ENCODE assay signal across 11 mouse cellular contexts in the genomic region with DNA sequence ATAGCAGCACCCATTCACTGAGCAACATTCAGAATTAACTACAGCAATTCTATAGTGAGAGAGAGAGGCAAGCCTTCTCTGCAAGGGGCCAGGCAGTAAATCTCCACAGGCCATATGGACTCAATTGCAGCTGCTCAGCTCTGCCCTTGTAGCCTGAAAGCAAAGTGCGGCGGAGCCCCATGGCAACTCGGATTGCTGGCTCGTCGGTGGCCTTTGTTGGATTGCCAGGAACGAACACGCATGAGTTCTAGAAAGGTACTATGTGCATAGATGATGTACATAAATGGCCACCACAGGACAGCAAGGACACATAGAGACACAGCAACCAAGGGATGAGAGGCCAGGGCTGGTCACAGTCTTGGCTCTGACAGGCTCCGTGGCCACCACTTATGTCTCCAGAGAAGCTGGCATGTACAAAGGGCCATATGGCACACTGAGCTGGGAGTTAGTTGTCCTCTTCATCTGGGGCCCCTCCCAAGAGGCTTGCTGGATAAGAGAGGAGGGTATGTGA.
A peak's percentile ranks its signal among the peaks of the same experiment; 100 is the strongest.
DNase-seq lines count a peak whose midpoint lies in the region; ATAC-seq lines count a peak whose summit lies in the region.
"Had no signal": no experiment of that assay in that cellular context is flagged by ENCODE, and none has a peak within 500 bp of the region (broad histone marks: within the 10 kb centered on the region; RNA-seq: fewer than 3 reads in every experiment).

No protein-coding gene starts in this region.

- H3K36me3 ChIP-seq in kidney, embryonic 14.5 days (ENCODE audit: control insufficient read depth, insufficient read depth, low read length): no peaks in the 10 kb centered on the region
- no peaks in the 10 kb centered on the region for H3K36me3 ChIP-seq in limb, embryonic 11.5 days (ENCODE audit: control insufficient read depth, insufficient read depth, low read length)
- no peaks in the 10 kb centered on the region for H3K36me3 ChIP-seq in neural tube, embryonic 15.5 days
- H3K36me3 ChIP-seq in heart, embryonic 12.5 days: no peaks in the 10 kb centered on the region
- H3K36me3 ChIP-seq: heart, embryonic 15.5 days had no signal

- 23% methylated on average over 8 of the region's 8 CpGs for WGBS in kidney, embryonic 14.5 days
- WGBS in limb, embryonic 11.5 days: 5% methylated on average over 8 of the region's 8 CpGs
- WGBS in neural tube, embryonic 15.5 days: 9% methylated on average over 8 of the region's 8 CpGs
- 77% methylated on average over 8 of the region's 8 CpGs for WGBS in heart, embryonic 12.5 days

- no peak overlapping the region for H3K9ac ChIP-seq in kidney, embryonic 14.5 days (ENCODE audit: low read depth, low read length)
- H3K9ac ChIP-seq in limb, embryonic 11.5 days (ENCODE audit: low read length): 0 out of 2 replicates have a peak overlapping the region, but pooled peaks have one; percentile 3
- no peak overlapping the region for H3K9ac ChIP-seq in neural tube, embryonic 15.5 days (replicated peaks)
- H3K9ac ChIP-seq in heart, embryonic 12.5 days: no peak overlapping the region
- H3K9ac ChIP-seq: heart, embryonic 15.5 days had no signal

- peak; percentile 67 for ATAC-seq in kidney, embryonic 14.5 days (ENCODE audit: low FRiP score, low TSS enrichment)
- peak; percentile 86 for ATAC-seq in limb, embryonic 11.5 days (ENCODE audit: insufficient number of reproducible peaks, low FRiP score, low TSS enrichment, low read depth)
- ATAC-seq in neural tube, embryonic 15.5 days (ENCODE audit: low FRiP score): peak; percentile 78
- no peak for ATAC-seq in heart, embryonic 12.5 days (ENCODE audit: insufficient number of reproducible peaks, low FRiP score)

- no peak for DNase-seq in kidney, postnatal 14 days
- peak; percentile 54 for DNase-seq in embryo, embryonic 11.5 days (ENCODE audit: low read depth, low spot score)
- DNase-seq in limb, embryonic 11.5 days (ENCODE audit: low spot score): peak; percentile 85
- no peak for DNase-seq in urinary bladder, postnatal 36 days (ENCODE audit: low spot score in 2 of 2)
- no peak for DNase-seq in thymus, postnatal 25 days

- peak overlapping the region; percentile 69; the same call in 1 of the 2 replicates for H3K27ac ChIP-seq in kidney, embryonic 14.5 days (ENCODE audit: low read depth, low read length)
- peak overlapping the region; percentile 89 for H3K27ac ChIP-seq in limb, embryonic 11.5 days (replicated peaks; ENCODE audit: low read depth, low read length)
- H3K27ac ChIP-seq in neural tube, embryonic 15.5 days (replicated peaks): peak overlapping the region; percentile 64
- H3K27ac ChIP-seq in heart, embryonic 12.5 days (ENCODE audit: poor library complexity, severe bottlenecking): no peak overlapping the region
- H3K27ac ChIP-seq: heart, embryonic 15.5 days; layer of hippocampus, adult 2 months had no signal

- no peak overlapping the region for H3K4me2 ChIP-seq in kidney, embryonic 14.5 days (replicated peaks; ENCODE audit: low read depth, low read length)
- peak overlapping the region; percentile 1; the same call in 1 of the 2 replicates for H3K4me2 ChIP-seq in limb, embryonic 11.5 days (ENCODE audit: low read depth, severe bottlenecking)
- H3K4me2 ChIP-seq in neural tube, embryonic 15.5 days: no peak overlapping the region
- H3K4me2 ChIP-seq in heart, embryonic 12.5 days: no peak overlapping the region
- H3K4me2 ChIP-seq: heart, embryonic 15.5 days had no signal

- no peaks in the 10 kb centered on the region for H3K9me3 ChIP-seq in kidney, embryonic 14.5 days (ENCODE audit: control insufficient read depth, low read length)
- H3K9me3 ChIP-seq in limb, embryonic 11.5 days (ENCODE audit: control insufficient read depth, low read length): no peaks in the 10 kb centered on the region
- no peaks in the 10 kb centered on the region for H3K9me3 ChIP-seq in neural tube, embryonic 15.5 days (replicated peaks)
- no peaks in the 10 kb centered on the region for H3K9me3 ChIP-seq in heart, embryonic 12.5 days (replicated peaks)
- H3K9me3 ChIP-seq: heart, embryonic 15.5 days had no signal

- H3K4me1 ChIP-seq in kidney, embryonic 14.5 days (ENCODE audit: control insufficient read depth, insufficient read depth, low read length): peaks cover 30% of the 10 kb centered on the region
- peaks cover 35% of the 10 kb centered on the region for H3K4me1 ChIP-seq in limb, embryonic 11.5 days (ENCODE audit: control insufficient read depth, insufficient read depth, low read length)
- peaks cover 46% of the 10 kb centered on the region for H3K4me1 ChIP-seq in neural tube, embryonic 15.5 days
- H3K4me1 ChIP-seq in heart, embryonic 12.5 days (replicated peaks): peaks cover 39% of the 10 kb centered on the region

- no peaks in the 10 kb centered on the region for H3K27me3 ChIP-seq in kidney, embryonic 14.5 days (ENCODE audit: control insufficient read depth, insufficient read depth, low read length)
- no peaks in the 10 kb centered on the region for H3K27me3 ChIP-seq in limb, embryonic 11.5 days (ENCODE audit: control insufficient read depth, insufficient read depth, low read length)
- H3K27me3 ChIP-seq in neural tube, embryonic 15.5 days (replicated peaks): no peaks in the 10 kb centered on the region
- H3K27me3 ChIP-seq in heart, embryonic 12.5 days (replicated peaks): no peaks in the 10 kb centered on the region
- H3K27me3 ChIP-seq: heart, embryonic 15.5 days had no signal

- no peak overlapping the region for H3K4me3 ChIP-seq in kidney, embryonic 14.5 days (ENCODE audit: low read length)
- H3K4me3 ChIP-seq in limb, embryonic 11.5 days (ENCODE audit: low read depth, low read length): no peak overlapping the region
- H3K4me3 ChIP-seq in neural tube, embryonic 15.5 days (replicated peaks): no peak overlapping the region
- no peak overlapping the region for H3K4me3 ChIP-seq in heart, embryonic 12.5 days
- H3K4me3 ChIP-seq: erythroblast, embryonic 14.5 days; heart, embryonic 15.5 days; layer of hippocampus, adult 2 months had no signal

Comparison
In these comparisons a context has a peak if more than half of its experiments do, and no peak if none do; other contexts are left out.
1. DNase-seq: peak in embryo, embryonic 11.5 days (single experiment) and limb, embryonic 11.5 days (single experiment); none in kidney, postnatal 14 days (single experiment), urinary bladder, postnatal 36 days (0 of 2) and thymus, postnatal 25 days (single experiment).